Mouse (Mus musculus) intestine, postnatal 0 days (tissue): ENCODE results near the gene Lemd1. TPM values are rescaled to one million over a fixed set of nuclear protein-coding genes. Genes with fewer than 3 reads are reported as not detected.
A peak's percentile ranks its signal among the peaks of the same experiment; 100 is the strongest.

Source experiments
- ATAC-seq: fragments of 200-750 bp; cut with Nextera tagmentation; 2 replicates; pipeline ENCODE4 v1.8.0; 2017; ENCODE audit warnings: mild to moderate bottlenecking, moderate TSS enrichment, moderate library complexity
- H3K27ac ChIP-seq: fragments of 300-500 bp; sonication (generic); 2 replicates; pipeline ENCODE4 v1.5.1; 2014; ENCODE audit warnings: mild to moderate bottlenecking, low read depth, low read length, moderate library complexity
- H3K27me3 ChIP-seq: fragments of 300-500 bp; sonication (generic); replicated peaks from 2 replicates; pipeline ENCODE4 v1.6.1; 2014; ENCODE audit warnings: low read length, mixed read lengths; ENCODE audit not compliant: control insufficient read depth, insufficient read depth
- H3K36me3 ChIP-seq: fragments of 300-500 bp; sonication (generic); 2 replicates; pipeline ENCODE4 v1.6.1; 2014; ENCODE audit warnings: mild to moderate bottlenecking, moderate library complexity; ENCODE audit not compliant: control insufficient read depth, insufficient read depth
- H3K4me1 ChIP-seq: fragments of 300-500 bp; sonication (generic); replicated peaks from 2 replicates; pipeline ENCODE4 v1.6.1; 2014; ENCODE audit warnings: antibody characterized with exemption, low read length, mixed read lengths; ENCODE audit not compliant: control insufficient read depth, insufficient read depth
- H3K4me2 ChIP-seq: fragments of 300-500 bp; sonication (generic); replicated peaks from 2 replicates; pipeline ENCODE4 v1.6.1; 2014; ENCODE audit warnings: low read depth, mild to moderate bottlenecking, moderate library complexity
- H3K4me3 ChIP-seq: fragments of 300-500 bp; sonication (generic); 2 replicates; pipeline ENCODE4 v1.5.1; 2014; ENCODE audit warnings: low read depth, low read length
- H3K9ac ChIP-seq: fragments of 300-500 bp; sonication (generic); 2 replicates; pipeline ENCODE4 v1.6.1; 2014; ENCODE audit warnings: mild to moderate bottlenecking, low read depth, low read length
- H3K9me3 ChIP-seq: fragments of 300-500 bp; sonication (generic); 2 replicates; pipeline ENCODE4 v1.6.1; 2016; ENCODE audit warnings: mixed run types; ENCODE audit not compliant: control insufficient read depth
- CTCF ChIP-seq: sonication (generic); IDR thresholded peaks from 2 replicates; pipeline ENCODE4 v1.5.1; 2016; ENCODE audit warnings: low read depth, mild to moderate bottlenecking, control low read depth, antibody characterized with exemption, moderate library complexity
- WGBS: fragments of 180-500 bp; shearing (Covaris S2); extraction: QIAGEN DNeasy Blood & Tissue Kit; methylation state at CpG from one replicate; pipeline ENCODE4 v1.1.7; 2014; 5-methylcytosine and 5-hydroxymethylcytosine counted together
- polyA plus RNA-seq: library from polyadenylated mRNA; unstranded; fragments of >200 nt; fragmentation: Nextera tagmentation; extraction: Ambion mirVana; gene quantifications from 2 replicates; pipeline ENCODE4 v1.2.1, GENCODE M21; 2015

Gene Lemd1
- polyA plus RNA-seq, 1 experiment from 2014 or later, result 0.08 TPM

DNA sequence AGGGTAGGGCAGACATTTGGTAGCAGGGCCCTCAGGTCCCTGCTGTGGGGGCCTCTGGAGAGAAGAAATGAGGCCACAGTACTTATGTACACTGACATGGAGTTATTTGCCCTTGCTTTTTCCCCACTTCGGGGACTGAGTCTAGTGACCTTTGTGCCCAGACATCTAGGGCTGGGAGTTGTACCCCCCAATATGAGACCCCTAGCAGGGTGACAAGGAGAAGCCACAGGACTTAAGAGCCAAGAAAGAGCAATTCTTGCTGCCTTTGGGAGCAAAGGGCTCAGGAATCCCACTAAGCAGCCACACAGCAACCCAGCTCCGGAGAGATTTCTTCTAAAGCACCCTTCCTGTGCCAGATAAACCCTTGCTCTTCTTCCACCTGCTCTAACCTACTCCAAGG is 10.7 kb downstream of the Lemd1 start:
- H3K4me3 ChIP-seq, result no peak overlapping the region
- no peaks in the 10 kb centered on the region for H3K4me1 ChIP-seq
- H3K4me2 ChIP-seq, result no peak overlapping the region
- no peak overlapping the region for H3K27ac ChIP-seq
- TF ChIP-seq CTCF, result no peak
- peaks cover 12% of the 10 kb centered on the region; the same call in 1 of the 2 replicates for H3K27me3 ChIP-seq
- no peak overlapping the region for H3K9ac ChIP-seq
- H3K36me3 ChIP-seq, result no peaks in the 10 kb centered on the region
- no peak for ATAC-seq
- WGBS, result 63% methylated on average over 2 of the region's 2 CpGs
- no peaks in the 10 kb centered on the region for H3K9me3 ChIP-seq

DNA sequence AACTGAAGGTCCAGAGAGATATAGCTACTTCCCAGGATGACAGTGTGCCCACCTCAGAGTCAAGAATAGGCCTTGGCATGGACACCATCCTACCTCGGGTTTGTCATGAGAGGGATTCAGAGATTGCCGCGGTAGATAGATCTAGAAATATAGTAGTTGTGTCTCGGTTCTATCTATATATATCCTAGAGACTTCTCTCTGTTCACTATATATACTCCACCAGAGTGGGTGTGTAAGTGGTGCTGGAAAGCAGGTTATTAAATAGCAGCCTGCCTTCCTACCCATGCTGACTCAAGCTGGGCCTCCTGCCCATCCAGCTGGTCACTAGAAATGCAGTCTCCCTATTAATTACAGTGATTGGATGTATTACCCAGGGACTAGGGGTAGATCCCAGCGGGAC is 11.5 kb downstream of the Lemd1 start:
- Histone ChIP-seq H3K4me1 (no peaks in the 10 kb centered on the region), H3K27ac (no peak overlapping the region), H3K9ac (no peak overlapping the region), H3K27me3 (peaks cover 10% of the 10 kb centered on the region; the same call in 1 of the 2 replicates), H3K9me3 (no peaks in the 10 kb centered on the region), H3K36me3 (no peaks in the 10 kb centered on the region), H3K4me2 (no peak overlapping the region), H3K4me3 (no peak overlapping the region)
- WGBS, result 89% methylated on average over 5 of the region's 5 CpGs
- no peak for TF ChIP-seq CTCF
- no peak for ATAC-seq

DNA sequence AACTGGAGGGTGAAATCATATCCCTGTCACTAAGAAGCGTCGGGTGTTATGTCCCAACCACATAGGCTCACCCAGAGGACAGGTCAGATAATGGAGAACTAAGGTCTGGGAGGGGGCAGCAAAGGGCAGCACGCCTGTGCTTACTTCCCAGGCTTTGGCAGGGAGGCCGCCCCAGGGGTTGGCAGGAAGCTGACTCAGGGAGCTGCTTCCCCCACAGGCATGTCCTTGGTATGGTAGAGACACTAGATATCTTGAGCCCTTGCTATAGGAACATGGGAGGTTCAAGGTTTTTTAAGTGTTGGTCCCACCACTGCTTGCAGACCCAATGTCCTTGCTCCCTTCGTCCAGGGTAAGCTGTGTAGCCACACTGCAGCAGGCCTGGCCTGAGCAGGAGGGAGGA is 14.7 kb downstream of the Lemd1 start:
- no peak overlapping the region for H3K4me2 ChIP-seq
- 54% methylated on average over 5 of the region's 5 CpGs for WGBS

DNA sequence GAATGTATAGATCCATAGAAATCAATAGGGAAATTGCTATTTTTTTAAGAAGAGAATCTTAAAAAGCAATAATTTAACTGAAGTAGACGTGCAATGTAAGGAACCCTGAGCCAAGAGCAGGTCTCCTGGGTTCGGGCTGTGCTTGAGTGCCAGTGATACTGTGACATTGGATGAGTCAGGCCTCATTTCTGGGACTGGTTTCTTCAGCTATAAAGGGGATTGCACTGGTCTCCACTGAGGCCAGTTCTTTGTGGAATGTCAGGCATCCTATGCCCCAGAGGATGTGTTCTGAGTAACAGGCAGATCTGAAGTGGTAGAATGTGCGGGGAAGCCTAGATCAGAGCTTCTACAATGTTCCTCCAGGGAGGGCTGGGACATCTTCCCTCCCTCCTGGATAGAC is 15.6 kb downstream of the Lemd1 start:
- Histone ChIP-seq H3K4me1 (no peaks in the 10 kb centered on the region), H3K4me2 (no peak overlapping the region), H3K27me3 (peaks cover 21% of the 10 kb centered on the region), H3K36me3 (no peaks in the 10 kb centered on the region), H3K9ac (no peak overlapping the region), H3K9me3 (no peaks in the 10 kb centered on the region), H3K4me3 (no peak overlapping the region), H3K27ac (no peak overlapping the region)
- ATAC-seq, result no peak
- TF ChIP-seq CTCF, result no peak
- 85% methylated on average over 3 of the region's 3 CpGs for WGBS

More for the DNA sequence above, 14.7 kb downstream of the Lemd1 start:
- Histone ChIP-seq H3K27me3 (peaks cover 13% of the 10 kb centered on the region; the same call in 1 of the 2 replicates), H3K9me3 (no peaks in the 10 kb centered on the region), H3K27ac (no peak overlapping the region), H3K36me3 (no peaks in the 10 kb centered on the region), H3K4me3 (no peak overlapping the region), H3K4me1 (no peaks in the 10 kb centered on the region), H3K9ac (no peak overlapping the region)
- no peak for TF ChIP-seq CTCF
- no peak for ATAC-seq

DNA sequence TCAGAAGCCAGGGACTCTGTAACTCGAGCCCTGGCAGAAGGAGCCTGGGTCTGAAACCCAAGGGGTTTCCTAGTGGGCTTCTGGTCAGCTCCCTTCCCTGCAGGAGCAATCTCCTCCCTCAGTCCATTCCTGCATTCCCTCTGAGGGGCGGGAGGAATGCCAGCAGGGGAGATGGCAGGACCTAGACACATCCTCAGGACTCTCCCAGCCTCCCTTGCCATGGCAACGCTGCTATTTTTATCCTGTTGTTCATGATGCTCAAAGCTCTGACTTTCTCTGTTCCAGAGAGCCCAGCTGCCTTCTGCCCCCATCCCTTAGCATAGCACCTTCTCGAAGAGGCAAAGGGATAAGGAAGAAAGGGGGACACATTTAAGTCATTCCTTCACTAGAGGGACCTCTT is 16.9 kb downstream of the Lemd1 start:
- no peaks in the 10 kb centered on the region for H3K36me3 ChIP-seq
- no peaks in the 10 kb centered on the region for H3K9me3 ChIP-seq
- ATAC-seq, result no peak
- 22% methylated on average over 4 of the region's 4 CpGs for WGBS
- H3K4me2 ChIP-seq, result no peak overlapping the region
- peaks cover 22% of the 10 kb centered on the region for H3K27me3 ChIP-seq
- no peak overlapping the region for H3K4me3 ChIP-seq
- no peak for TF ChIP-seq CTCF
- H3K9ac ChIP-seq, result no peak overlapping the region
- H3K4me1 ChIP-seq, result no peaks in the 10 kb centered on the region
- H3K27ac ChIP-seq, result no peak overlapping the region

DNA sequence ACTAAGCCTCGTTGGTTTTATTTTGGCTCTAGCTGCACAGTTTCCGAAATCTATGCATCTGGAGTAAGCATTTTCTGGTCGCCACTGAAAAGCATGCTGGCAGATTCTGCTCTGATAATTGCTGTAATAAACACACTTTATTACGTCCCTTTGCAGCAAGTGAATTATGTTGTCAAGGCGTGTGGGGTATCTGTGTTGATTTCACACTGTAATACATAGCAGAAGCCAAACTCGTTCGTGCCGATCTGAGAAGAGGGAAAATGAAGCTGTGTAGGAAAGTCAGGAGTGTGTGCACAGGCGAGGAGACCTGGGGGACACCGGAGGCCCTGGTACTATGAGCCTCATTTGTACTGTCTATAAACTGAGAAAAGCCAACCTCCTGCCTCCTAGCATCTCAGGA is 18.2 kb downstream of the Lemd1 start:
- no peak overlapping the region for H3K4me3 ChIP-seq
- H3K36me3 ChIP-seq, result no peaks in the 10 kb centered on the region
- H3K9ac ChIP-seq, result no peak overlapping the region
- H3K9me3 ChIP-seq, result no peaks in the 10 kb centered on the region
- no peak for ATAC-seq
- peaks cover 22% of the 10 kb centered on the region for H3K27me3 ChIP-seq
- TF ChIP-seq CTCF, result no peak
- no peak overlapping the region for H3K4me2 ChIP-seq
- 47% methylated on average over 10 of the region's 10 CpGs for WGBS
- H3K4me1 ChIP-seq, result no peaks in the 10 kb centered on the region
- no peak overlapping the region for H3K27ac ChIP-seq

DNA sequence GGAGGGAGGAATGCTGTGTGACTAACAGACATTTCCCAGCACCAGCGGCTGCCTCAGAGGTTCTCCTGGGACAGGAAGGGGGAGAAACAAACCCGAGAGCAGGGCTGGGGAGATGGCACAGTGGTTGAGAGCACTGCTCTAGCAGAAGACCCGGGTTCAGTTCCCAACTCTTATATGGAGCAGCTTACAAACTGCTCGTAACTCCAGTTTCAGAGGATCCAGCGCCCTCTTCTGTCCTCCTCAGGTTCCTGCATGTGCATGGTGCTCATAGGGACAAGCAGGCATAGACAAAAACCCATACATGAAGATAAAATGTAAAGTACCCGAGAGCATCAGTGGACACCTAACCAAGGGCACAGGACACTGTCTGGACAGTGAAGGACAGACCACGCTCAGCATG is 19.7 kb downstream of the Lemd1 start:
- Histone ChIP-seq H3K4me3 (no peak overlapping the region), H3K36me3 (no peaks in the 10 kb centered on the region), H3K4me1 (no peaks in the 10 kb centered on the region), H3K4me2 (no peak overlapping the region), H3K9ac (no peak overlapping the region), H3K9me3 (no peaks in the 10 kb centered on the region), H3K27ac (no peak overlapping the region), H3K27me3 (peaks cover 22% of the 10 kb centered on the region)
- 27% methylated on average over 7 of the region's 7 CpGs for WGBS
- no peak for ATAC-seq
- peak; percentile 69 for TF ChIP-seq CTCF
